Mouse (Mus musculus) B cell, adult 67 days (primary cell): Measurements from ENCODE around the gene Gm45337. TPM values are rescaled to one million over a fixed set of nuclear protein-coding genes. Genes with fewer than 3 reads are reported as not detected.

Experiments used
- total RNA-seq, 2 experiments: library from RNA; stranded (reverse); gene quantifications; 4 replicates each; pipeline ENCODE4 v1.2.4; 2023

Gene Gm45337
- total RNA-seq, result not detected

GRCm38 (mm10) chr7:142144507-142144906 is at the start of gene Gm45337:
Gene Gm45337, minus strand, starts transcription at chr7:142144607.

GRCm38 (mm10) chr7:142190289-142190688 is 45.9 kb upstream of the Gm45337 start, which contains the start of gene Gm10153:
Gene Gm10153, minus strand, starts transcription at chr7:142190389.

GRCm38 (mm10) chr7:142175905-142176304 is 31.5 kb upstream of the Gm45337 start, which contains the start of gene Krtap5-2:
Gene Krtap5-2, minus strand, starts transcription at chr7:142176005.

GRCm38 (mm10) chr7:142165639-142166038 is 21.2 kb upstream of the Gm45337 start, which contains the start of gene Gm4553:
Gene Gm4553, minus strand, starts transcription at chr7:142165739.

GRCm38 (mm10) chr7:142157013-142157412 is 12.6 kb upstream of the Gm45337 start, which contains the start of gene Gm29735:
Gene Gm29735, minus strand, starts transcription at chr7:142157113.

GRCm38 (mm10) chr7:142135934-142136333 is 8.5 kb downstream of the Gm45337 start, which contains the start of gene Gm39115:
Gene Gm39115, minus strand, starts transcription at chr7:142136034.

GRCm38 (mm10) chr7:142120629-142121028 is 23.8 kb downstream of the Gm45337 start, which contains the start of gene Gm45618:
Gene Gm45618, minus strand, starts transcription at chr7:142120729.

GRCm38 (mm10) chr7:142095183-142095931 is 49.0 kb downstream of the Gm45337 start, which contains the start of gene Dusp8:
Gene Dusp8, minus strand, starts transcription at chr7:142095843.

Other genes starting within 250 kb of the Gm45337 start
- gene Tollip, start 226.1 kb downstream of the Gm45337 start, total RNA-seq, result 10 to 100 TPM; 58.6 to 69.0 TPM
- not detected for gene Brsk2, start 194.9 kb downstream of the Gm45337 start, total RNA-seq
- 10 to 100 TPM; 38.2 to 38.6 TPM for gene Mob2, start 83.5 kb downstream of the Gm45337 start, total RNA-seq
- gene Dusp8, start 48.8 kb downstream of the Gm45337 start, total RNA-seq, result 1 to 10 TPM in 1 of 2 experiments, under 1 TPM in 1; 0.86 to 1.3 TPM
- gene Gm45618, start 23.9 kb downstream of the Gm45337 start, total RNA-seq, result not detected
- not detected for gene Gm39115, start 8.6 kb downstream of the Gm45337 start, total RNA-seq
- not detected for gene Gm29735, start 12.5 kb upstream of the Gm45337 start, total RNA-seq
- gene Gm4553, start 21.1 kb upstream of the Gm45337 start, total RNA-seq, result not detected
- gene Krtap5-2, start 31.4 kb upstream of the Gm45337 start, total RNA-seq, result not detected
- not detected for gene Gm10153, start 45.8 kb upstream of the Gm45337 start, total RNA-seq
- gene Krtap5-3, start 56.8 kb upstream of the Gm45337 start, total RNA-seq, result not detected
- gene Gm7579, start 67.3 kb upstream of the Gm45337 start, total RNA-seq, result not detected
- gene Krtap5-5, start 85.4 kb upstream of the Gm45337 start, total RNA-seq, result not detected
- not detected for gene Gm40460, start 96.5 kb upstream of the Gm45337 start, total RNA-seq
- gene Gm2431, start 113.7 kb upstream of the Gm45337 start, total RNA-seq, result not detected
- gene Gm4559, start 129.8 kb upstream of the Gm45337 start, total RNA-seq, result not detected
- not detected for gene Krtap5-1, start 152.5 kb upstream of the Gm45337 start, total RNA-seq
- gene Krtap5-4, start 158.9 kb upstream of the Gm45337 start, total RNA-seq, result not detected
- under 1 TPM in 1 of 2 experiments, not detected in 1; 0.70 TPM for gene Ifitm10, start 229.1 kb upstream of the Gm45337 start, total RNA-seq
- 1 to 10 TPM in 1 of 2 experiments, not detected in 1; 4.8 TPM for gene Gm49369, start 238.1 kb upstream of the Gm45337 start, total RNA-seq
- 10 to 100 TPM; 61.8 to 67.8 TPM for gene Ctsd, start 243.4 kb upstream of the Gm45337 start, total RNA-seq